Mouse (Mus musculus) c-Kit-negative CD71-positive TER-119-positive erythroid progenitor cells, embryonic 14.5 days (primary cell): ENCODE results near the gene Zswim1.

Experiments used
- DNase-seq: peaks from one replicate; pipeline ENCODE4 v3.0.0-alpha.2; 2013; ENCODE audit warnings: low read depth, low spot score

Gene Zswim1

DNA sequence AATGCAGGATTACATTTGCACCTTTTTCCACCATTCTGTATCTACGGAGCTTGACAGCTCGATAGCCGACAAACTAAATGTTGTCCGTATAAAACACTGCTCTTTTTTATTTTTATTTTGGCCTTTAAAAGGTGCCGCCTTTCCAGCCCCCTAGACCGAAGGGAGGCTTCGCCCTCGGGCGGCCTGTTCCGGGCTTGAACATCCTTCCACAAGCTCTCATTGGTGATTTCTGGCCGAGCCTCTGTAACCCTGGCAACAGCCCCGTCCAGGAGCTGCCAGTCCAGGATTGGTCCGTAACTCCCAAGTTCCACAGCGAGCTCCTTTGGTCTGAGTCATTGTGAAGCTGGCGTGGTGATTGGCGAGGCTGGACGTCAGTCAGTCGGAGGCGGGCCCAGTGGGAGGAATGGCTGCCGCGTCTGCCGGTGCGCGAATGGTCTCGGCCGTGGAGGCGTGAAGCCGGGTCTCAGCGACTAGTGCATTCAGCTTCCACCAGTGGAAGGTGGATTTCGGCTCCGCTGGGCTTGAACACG, at the start of gene Zswim1:
TSS of gene Zswim1 (plus strand) at position 51 of the 530 bp plus-strand sequence.
- peak; percentile 98 for DNase-seq

DNA sequence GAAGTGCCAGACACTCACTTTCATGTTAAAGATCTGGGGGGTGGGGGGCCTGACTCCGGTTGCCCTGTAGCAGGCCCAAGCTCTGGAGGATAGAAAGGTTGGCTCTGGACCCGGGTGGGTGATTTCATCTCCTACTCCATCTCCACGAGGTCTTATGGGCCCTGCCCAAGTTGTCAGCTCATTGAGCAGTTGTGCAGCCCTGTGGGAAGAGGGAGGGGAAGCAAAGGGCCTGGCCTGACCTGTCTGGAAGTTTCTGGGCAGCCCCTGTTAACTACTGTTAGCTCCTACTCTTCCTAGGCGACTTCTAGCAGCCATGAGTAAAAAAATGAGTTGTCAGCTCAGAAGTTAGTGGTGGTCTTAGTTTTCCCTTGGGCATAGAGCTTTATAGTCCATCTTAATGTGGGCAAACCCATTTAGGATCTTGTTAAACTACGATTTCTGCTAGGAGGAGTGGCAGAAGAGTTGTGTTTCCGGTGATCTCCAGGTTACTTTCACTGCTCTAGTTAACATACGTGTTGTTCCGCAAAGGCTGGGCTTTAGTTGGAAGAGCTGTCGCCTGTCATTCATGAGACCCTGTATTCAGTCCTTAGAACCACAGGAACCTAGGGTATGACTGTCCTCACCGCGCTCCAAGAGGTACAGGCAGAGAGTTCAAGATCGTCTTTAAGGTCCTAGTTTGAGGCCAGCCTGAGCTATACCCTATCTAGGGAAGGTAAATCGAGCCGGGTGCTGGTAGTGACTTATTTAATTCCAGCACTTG, 49.1 kb upstream of the Zswim1 start:
- no peak for DNase-seq

DNA sequence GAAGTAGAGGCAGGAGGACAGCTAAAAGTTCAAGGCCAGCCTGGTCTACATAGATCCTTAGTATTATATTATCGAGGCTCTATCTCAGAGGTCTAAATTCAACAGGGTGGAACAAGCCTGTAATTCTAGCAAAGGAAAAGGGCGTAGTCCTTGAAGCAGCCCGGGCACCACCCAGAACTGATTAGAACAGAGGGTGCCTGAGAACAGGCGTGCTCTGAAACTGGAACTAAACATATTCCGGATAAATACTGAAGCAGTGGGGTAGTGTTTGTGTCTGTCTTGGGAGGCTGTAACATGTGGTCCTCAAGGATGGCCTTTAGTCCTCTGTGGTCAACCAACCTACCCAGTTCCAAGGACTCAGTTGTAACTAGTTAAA, 48.5 kb upstream of the Zswim1 start:
- DNase-seq: no peak

DNA sequence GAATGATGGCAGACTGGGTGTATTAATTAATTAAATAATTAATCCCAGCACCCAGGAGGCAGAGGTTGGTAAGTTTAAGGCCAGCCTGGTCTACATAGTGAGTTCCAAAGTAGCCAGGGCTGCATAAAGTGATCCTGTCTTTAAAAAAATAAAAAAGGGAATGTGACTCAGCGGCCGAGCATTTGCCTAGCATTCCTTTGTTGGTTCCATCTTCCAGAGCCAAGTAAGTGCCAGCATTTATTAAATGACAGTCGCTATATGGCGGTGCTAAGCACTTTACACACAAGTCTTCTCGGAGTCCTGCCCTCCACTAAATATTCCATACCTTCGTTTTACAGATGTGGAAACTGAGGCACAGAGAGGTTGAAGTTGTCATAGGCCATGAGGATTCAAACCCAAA, 46.4 kb upstream of the Zswim1 start:
- no peak for DNase-seq

DNA sequence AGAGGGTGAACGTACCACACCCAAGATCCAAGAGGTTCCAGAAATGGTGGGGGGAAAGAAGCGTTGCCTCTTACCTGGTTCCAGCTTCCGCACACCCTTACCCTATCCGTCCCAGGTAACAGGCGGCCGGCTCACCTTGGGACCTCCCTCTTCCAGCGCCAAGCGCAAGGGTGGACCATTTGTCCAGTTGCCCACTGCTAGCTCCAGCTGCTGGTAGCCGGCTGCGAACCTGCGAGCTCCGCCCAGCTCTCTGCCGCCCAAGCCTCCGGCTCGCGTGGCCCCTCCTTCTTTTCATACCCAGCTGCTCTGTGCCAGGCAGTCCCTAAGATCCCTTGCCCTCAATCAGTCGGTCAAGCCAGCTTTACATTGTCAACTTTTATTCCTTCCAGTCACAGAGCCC, 45.7 kb upstream of the Zswim1 start:
- no peak for DNase-seq

DNA sequence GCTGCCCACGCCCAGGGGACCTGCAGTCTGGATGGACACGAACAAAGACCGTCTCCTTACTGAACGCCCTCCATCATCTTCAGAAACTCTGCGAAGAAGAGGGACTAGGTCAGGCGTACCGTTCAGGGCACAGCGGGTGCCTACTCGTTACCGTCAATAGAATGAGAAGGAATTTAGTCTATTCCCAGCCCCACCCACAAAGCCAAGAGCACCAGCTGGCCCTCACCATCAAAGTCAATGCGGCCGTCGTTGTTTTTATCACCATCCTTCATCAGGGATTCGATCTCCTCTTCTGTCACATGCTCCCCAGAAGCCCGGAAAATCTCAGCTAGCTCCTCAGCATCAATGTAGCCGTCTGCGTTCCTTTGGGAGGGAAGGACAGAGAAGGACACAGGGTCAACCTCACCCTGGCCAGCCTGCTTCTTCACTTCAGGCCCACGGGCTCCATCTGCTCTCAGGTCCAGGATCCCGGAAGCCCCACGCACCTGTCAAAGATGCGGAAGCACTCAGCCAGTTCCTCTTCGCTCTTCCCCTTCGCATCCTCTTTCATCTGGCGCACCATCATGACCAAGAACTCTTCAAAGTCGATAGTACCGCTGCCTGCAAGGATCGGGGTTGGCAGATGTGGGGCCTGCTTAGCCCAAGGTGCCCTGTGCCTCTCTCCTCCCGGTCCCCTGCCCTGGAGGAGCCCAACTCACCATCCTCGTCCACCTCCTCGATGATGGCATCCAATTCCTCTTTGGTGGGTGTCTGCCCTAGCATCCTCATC, 45.1 kb upstream of the Zswim1 start:
- DNase-seq: no peak

DNA sequence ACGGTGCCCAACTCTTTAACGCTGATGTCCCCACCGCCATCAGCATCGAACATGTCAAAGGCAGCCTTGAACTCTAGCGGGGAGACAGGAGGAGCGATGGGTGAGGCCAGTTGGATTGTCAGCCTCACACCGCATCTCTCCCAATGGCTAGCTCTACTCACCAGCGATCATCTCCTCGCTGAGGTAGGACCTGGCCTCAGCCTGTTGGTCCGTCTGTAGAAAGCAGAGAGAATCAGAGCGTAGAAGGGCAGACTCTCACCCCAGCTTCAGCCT, 44.5 kb upstream of the Zswim1 start:
- DNase-seq: no peak

DNA sequence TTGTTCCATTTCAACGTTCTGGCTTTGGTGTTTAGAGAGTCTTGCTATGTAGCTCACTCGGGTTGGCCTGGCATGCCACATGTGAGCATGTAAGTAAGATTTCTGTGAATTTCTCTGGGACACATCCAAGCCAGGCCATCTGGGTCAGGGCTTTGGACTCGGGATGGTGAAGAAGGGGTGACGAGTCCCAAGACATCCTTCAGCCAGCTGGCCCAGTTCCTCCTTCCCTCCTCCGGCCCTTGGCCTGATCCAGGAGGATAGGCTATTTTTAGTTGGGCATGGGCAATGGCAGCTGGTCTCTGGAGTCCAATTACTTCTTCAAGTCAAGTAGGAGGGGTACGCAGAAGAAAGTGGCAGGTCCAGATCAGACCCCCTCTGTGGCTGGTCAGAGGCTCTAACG, 43.7 kb upstream of the Zswim1 start:
- DNase-seq: no peak

DNA sequence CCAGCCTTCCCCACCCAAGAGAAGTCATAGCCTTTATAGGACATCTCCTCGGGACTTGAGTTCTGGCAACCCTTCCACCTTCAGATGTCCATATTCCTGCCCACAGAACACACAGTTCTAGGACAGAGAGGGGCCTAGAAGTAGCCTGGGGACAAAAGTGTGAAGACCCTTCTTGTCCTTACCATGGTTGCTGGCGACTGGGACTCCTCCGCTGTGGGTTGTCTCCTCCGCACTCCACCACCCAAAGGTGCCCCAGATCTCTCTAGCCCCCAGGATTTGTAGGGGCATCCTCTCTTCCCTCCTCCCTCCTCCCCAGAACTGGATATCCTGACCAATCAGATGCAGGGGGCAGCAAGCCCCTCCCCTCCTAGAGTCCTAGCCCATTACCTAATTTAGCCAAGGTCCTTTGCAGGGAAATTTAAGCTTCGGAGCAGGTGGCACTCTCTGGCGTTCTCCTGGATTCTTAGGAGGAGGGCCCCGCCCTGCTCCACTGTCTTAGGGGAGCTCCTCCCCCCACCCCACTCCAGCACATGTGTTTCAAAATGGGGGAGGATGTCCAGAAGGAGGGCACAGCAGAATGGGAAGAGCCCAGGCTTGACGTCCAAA, 42.9 kb upstream of the Zswim1 start, which contains the start of gene Tnnc2:
TSS of gene Tnnc2 (minus strand) at position 487 of the 606 bp plus-strand sequence.
- DNase-seq: no peak

DNA sequence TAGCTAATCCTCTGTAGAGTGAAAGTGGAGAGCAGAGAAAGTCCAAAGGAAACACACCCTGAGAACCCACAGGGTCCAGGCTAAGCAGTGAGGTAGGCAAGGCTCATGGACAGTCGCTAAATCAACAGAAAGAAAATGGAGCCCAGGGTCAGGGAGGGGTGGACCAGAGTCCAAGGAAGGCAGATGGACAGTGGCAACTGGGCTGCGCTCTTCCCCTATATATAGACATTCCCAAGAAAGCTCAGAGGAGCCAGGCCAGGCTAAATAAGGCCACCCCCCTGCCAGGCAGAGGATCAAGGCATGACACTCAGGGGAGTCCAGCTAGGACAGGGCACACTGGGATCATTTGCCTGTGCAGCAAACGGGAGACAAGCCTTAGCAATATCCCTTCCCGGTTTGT, 40.6 kb upstream of the Zswim1 start:
- DNase-seq: no peak

DNA sequence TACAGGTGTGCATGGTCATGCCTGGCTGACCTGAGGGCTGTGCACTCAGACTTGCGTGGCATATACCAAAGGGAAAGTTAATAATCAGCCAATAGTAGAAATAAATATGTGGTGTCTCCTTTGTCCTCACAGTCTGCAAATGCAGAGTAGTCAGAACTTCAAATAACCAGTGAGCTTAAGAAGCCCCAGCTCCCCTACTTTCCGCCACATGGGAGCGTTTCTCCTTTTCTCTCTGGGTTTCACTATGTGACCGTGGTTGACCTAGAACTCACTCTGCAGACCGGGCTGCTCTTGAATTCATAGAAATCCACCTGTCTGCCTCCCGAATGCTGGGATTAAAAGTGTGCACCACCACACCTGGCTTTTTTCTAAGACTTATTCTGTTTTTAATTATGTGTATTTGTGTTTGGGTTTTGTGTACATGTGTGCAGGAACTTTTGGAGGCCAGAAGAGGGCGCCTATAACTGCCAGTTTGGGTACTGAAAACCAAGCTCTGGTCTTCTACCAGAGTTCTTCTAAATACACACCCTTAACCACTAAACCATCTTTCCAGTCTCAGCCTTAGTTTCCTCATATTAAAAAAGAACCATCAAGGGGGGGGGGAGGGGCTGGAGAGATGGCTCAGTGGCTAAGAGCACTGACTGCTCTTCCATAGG, 38.4 kb upstream of the Zswim1 start:
- DNase-seq: no peak

DNA sequence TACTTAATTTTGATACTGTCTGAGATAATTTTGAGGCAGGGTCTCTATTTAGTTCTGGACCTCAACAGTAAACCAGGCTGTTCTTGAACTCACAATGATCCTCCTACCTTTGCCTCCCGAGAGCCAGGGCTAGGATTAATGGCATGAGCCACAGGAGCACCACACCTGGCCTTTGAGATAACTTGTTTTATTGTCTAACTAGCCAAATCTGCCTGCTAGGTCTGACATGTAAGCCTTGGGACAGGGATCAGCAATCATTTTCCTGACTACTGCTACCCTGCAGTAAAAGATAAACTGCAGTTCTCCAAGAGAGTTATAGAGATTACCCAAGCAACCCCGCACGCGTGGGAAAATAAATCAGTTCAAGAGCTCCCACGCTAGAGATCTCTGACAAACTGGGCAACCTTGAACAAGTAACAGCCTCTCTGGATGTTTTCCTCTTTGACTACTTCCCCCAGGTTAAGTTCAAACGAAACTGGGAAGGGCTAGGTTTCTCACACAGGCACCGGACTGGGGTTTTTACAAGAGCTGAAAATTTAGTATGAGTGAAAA, 37.5 kb upstream of the Zswim1 start:
- DNase-seq: no peak

DNA sequence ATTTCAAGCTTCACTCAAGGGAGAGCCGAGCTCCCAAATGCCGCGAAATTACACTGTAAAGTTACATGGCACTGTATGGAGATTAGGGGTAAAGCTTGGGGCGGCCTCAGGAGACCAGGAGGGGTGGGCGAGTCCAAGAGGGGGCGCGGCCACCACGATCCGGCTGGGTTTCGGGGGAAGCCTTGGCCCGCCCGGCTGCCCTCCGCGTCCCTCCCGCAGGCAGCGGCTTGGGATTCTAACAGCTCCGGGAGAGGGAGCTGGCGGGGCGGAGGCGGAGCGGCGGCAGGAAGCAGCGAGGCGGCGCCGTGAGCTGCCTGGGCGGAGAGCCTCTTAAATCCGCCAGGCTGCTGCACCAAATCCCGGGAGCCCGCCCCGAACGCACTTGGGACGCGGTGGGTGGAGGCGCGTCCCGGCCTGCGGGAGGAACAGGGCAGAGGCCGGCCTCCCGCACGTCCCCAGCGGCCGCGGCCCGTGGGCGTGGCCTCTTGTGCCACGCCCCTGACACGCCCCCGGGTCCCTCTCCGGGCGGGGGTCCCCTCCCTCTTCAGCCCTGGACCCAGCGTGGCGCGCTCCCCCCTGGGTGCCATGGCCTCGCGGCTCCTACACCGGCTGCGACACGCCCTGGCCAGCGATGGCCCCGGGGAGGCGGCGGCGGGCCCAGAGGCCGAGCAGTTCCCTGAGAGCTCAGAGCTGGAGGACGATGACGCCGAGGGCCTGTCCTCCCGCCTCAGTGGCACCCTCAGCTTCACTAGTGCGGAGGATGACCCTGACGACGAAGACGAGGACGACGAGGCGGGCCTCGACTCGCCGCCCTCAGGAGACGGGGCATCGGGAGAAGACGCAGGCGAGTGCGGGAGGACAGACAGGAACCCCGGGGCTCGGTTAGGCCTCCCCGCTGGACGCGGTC, 36.8 kb upstream of the Zswim1 start, which contains the start of gene Snx21:
TSS of gene Snx21 (plus strand) at position 343 of the 907 bp plus-strand sequence.
- DNase-seq: peak; percentile 68

DNA sequence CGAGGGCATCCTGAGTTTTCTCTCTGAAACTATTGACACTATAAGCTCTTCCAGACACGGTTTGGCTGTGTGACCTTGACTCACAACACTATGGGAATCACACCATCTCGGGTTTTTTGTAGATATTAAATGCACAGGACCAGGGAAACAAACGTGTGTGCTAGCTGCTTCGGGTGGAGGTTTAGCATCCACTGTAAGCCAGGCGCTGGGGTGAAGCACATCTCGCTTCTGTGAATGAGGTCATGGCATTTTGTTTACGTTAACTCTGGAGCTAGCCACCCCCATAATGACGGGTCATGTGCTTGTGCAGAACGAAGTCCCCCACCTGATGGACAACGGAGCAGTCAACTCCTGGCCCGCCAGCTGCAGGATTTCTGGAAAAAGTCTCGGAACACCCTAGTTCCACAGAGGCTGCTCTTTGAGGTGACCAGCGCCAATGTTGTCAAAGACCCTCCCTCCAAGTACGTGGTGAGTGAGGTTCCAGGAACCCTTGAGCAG, 36.0 kb upstream of the Zswim1 start:
- DNase-seq: no peak

DNA sequence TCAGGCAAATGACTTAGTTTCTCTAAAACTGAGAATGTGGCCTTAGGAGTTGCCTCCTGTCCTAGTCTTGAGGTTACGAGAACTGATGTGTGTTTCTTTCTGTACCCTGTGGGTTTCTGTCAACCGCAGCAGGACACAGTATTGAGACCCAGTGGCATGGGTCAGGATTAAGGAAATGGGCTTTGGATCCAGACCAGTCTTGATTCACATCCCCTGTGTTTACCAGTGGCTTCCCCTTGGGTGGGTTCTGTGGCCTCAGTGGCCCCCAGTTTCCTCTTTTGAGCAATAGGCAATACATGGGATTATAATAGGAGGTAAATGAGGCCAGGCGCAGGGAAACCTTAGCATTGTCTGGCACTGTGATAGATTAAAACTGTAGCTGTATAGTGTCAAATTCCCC, 35.5 kb upstream of the Zswim1 start:
- no peak for DNase-seq

DNA sequence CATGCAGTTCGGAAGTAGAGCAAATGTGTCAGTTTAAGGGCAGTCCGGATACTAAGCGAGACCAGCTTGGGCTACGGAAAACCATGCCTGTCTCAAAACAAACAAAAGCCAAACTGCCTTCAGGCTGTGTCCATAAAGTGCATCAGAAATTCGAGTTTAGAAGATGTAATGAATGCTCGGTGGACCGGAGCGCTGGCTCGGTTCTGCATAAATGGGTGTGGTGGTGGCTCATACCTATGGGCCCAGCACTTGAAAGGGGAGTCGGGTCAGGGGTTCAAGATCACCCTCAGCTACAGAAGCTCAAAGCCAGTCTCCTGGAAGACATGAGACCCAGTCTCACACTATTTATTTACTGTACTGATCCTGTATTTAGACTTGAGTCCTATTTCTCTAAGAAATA, 34.7 kb upstream of the Zswim1 start:
- DNase-seq: no peak

DNA sequence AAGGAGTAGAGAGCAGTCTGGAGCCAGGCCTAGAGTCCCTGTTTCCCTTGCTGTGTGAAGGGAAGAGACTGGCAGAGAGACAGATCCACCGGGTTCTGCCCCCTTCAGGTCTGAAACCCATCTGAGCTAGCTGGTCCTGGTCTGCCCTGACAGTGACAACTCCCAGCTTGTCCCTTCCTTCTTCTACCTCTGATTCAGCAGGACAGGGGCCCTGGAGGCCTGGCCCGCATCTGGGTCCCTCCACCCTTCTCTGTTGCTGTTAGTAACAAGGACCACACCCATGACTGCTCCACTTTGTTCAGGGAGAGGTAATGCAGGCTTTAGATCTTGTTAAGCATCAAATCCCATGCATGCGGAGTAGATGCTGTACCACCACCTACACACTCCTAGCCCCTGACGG, 34.1 kb upstream of the Zswim1 start:
- DNase-seq: no peak

DNA sequence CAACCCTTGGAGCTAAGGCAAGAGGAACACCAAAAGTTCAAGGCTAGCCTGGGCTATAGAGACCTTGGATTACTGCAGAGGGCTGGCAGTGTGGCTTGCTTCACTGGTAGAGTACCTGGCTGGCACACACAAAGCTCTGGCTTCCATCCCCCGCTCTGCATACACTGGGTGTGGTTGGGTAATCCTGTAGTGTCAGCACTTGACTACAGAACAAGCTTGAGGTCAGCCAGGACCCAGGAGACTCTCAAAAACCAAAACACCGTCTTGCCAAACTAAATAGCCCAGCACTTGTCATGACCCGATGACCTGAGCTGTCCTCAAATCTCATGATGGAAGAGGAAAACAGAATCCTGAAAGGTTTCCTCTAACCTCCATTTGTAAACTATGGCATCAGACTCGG, 32.0 kb upstream of the Zswim1 start:
- no peak for DNase-seq

DNA sequence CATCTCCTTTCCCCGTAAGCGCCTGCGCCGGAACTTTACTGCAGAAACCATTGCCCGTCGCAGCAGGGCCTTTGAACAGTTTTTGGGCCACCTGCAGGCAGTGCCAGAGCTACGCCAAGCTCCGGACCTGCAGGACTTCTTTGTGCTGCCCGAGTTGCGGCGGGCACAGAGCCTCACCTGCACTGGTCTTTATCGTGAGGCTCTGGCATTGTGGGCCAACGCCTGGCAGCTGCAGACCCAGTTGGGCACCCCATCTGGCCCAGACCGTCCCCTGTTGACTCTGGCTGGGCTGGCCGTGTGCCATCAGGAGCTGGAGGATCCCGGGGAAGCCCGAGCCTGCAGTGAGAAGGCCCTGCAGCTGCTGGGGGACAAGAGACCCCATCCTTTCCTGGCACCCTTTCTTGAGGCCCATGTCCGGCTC, 30.6 kb upstream of the Zswim1 start:
- no peak for DNase-seq

DNA sequence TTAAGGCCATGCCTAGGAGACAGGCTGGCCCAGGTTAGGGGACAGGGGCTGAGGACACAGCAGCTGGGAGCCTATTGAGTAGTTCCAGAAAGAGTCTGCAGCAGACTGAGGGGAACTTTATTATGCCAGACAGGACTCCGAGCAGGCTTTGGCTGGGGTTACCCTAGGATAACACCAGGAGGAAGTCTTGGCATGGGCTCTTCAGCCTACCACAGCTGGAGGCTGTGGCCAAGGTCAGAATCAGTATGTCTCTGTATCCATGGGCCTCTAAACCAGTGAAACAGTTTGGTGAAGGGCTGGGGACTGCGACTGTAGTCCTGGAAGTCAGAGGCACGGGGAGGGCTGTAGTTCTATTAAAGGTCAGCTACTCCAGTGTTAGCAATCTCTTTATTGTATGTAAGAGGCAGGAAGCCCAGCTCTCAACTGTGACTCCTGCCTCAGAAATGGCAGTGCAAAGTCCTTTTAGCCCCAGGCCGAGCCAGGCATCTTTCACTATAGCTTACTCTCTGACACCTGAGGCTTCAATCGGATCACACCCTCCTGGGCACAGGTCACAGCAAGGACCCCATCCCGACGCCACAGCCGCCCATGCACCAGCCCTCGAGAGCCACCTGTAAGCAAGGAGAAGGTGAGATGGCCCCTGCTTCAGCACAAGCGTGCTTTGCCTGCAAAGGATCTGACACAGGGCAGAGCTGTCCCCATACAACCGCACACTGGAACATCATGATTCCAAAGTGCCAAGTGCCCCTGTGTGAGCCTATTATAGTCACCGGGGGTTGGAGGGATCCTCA, 29.9 kb upstream of the Zswim1 start:
- no peak for DNase-seq
